Mouse (Mus musculus) neutrophil, adult 65 days (primary cell): ENCODE results near the gene Mecr. TPM values are rescaled to one million over a fixed set of nuclear protein-coding genes. Genes with fewer than 3 reads are reported as not detected.

ENCODE experiments used
- total RNA-seq: library from RNA; stranded (reverse); gene quantifications from 2 replicates; pipeline ENCODE4 v1.2.4, GENCODE M21; 2023

Gene Mecr
- 5.0 and 6.1 TPM in 2 replicates for total RNA-seq

DNA sequence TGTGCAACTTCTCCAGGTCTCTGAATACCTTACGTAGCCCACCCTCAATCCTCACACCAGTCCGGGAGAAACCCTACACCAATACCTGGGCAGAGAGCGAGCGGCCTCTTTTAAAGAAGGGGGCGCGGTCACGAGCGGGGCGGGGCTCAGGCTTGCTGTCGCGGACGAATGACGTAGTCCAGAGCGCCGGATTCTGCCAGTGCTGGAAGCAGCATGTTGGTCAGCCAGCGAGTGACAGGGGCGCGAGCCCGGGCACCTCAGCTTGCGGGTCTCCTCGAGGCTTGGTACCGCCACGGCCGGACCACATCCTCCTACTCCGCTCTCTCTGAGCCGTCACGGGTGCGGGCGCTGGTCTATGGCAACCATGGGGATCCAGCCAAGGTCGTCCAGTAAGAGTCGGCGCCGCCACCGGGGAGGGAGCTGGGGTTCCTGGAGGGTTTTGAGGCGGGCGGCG is at the start of gene Mecr:
Gene Mecr (plus strand): TSS at position 181 of the 454 bp plus-strand sequence.

DNA sequence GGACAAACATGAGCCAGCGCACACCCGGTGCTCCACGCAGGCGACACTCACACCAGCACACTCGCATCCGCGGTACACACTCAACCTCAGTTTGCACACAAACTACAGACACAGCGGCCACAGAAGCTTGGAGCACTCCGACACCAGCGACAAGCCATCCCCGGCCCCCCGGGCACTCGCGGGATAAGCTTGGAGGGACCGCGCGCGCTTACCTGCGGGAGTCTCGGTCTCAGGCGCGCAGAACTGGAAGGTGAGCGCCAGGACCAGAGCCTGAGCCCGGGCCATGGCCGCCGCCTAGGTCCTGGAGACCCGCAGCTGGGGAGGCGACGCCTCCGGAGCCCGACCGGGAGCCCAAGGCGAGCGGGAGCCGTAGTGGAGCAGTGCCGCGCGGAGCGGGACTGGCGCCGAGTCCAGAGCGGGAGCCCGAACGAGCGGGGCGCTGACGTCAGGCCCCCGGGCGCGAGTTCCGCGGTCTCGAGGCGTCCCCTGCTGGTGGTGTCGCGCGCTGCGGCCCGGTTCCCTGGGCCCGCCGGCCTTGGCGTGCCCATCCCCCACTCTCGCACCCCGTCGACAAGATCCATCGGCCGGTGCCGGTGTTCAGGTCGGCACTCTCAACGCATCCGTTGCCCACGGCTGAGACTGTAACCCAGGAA is 5.3 kb upstream of the Mecr start, which contains the start of gene Ptpru:
Gene Ptpru (minus strand): TSS at position 417 of the 653 bp plus-strand sequence.

DNA sequence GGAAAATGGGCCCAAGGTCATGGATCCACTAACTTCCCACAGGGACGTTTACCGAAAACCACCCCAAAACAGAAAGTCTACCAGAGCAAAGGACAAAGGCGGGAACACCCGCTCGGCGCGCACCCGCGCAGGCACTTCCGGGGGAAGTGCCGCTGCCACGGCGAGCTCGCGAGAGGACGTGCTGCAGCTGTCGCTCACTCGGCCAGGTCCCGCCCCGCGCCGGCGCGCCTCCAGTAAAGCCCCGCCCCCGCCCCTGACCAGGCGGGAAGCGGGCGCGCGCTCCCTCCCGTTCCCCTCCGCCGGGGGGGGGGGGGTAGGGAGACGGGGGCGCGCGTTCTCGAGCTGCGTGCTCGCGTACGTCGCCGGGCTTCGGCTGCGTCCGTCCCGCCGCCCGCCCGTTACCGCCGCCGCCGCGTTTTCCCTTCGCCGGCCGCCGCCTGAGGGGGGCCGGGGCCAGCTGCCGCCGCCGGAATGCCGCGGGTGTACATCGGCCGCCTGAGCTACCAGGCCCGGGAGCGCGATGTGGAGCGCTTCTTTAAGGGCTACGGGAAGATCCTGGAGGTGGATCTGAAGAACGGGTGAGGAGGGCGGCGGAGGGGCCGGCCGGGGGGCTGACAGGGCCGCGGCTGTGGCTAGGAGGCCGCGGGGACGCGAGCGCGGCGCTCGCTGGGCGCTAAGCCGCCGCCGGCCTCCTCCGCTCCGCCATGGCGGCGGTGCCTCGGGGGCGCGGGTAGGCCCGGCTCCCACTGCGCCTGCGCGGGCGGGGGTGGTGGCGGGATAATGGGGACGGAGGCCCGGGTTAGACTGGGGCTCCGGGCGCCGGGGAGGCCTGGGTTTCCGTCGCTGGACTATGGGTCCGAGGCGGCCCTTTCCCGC is 30.3 kb downstream of the Mecr start, which contains the start of gene Srsf4:
Gene Srsf4 (plus strand): TSS at position 325 of the 876 bp plus-strand sequence.

Other genes with a start within 250 kb of the Mecr start
- 2.6 and 3.5 TPM in 2 replicates for gene Ptpru, start 5.2 kb upstream of the Mecr start, total RNA-seq
- 55.9 and 78.9 TPM in 2 replicates for gene Srsf4, start 30.1 kb downstream of the Mecr start, total RNA-seq
- gene Tmem200b, start 78.3 kb downstream of the Mecr start, total RNA-seq = not detected in 2 replicates
- 0.23 TPM in 1 of 2 replicates, not detected in the other for gene Gm10300, start 231.2 kb downstream of the Mecr start, total RNA-seq
- 62.6 and 66.6 TPM in 2 replicates for gene Epb41, start 231.9 kb downstream of the Mecr start, total RNA-seq